Comparison of ENCODE assay signal across 8 mouse cellular contexts in genomic region chr6:88841781-88842689, GRCm38 (mm10). TPM values are rescaled to one million over a fixed set of nuclear protein-coding genes. Genes with fewer than 3 reads are reported as not detected.
A peak's percentile ranks its signal among the peaks of the same experiment; 100 is the strongest.
DNase-seq lines count a peak whose midpoint lies in the region; ATAC-seq and TF ChIP-seq lines count a peak whose summit lies in the region.

Gene Abtb1, minus strand, starts transcription at chr6:88841984.

- ATAC-seq in heart, embryonic 15.5 days (replicated peaks; ENCODE audit: insufficient number of reproducible peaks, insufficient read depth, low FRiP score, low read depth) = peak; percentile 97
- peak; percentile 90 for ATAC-seq in liver, embryonic 14.5 days (ENCODE audit: insufficient read depth)
- peak; percentile 95 for ATAC-seq in neural tube, embryonic 11.5 days (ENCODE audit: insufficient read depth, low FRiP score, low TSS enrichment)
- ATAC-seq in stomach, postnatal 0 days (ENCODE audit: low FRiP score, low TSS enrichment) = peak; percentile 97

- no peaks in the 10 kb centered on the region for H3K9me3 ChIP-seq in forebrain, embryonic 10.5 days
- H3K9me3 ChIP-seq in heart, embryonic 15.5 days (replicated peaks) = no peaks in the 10 kb centered on the region
- no peaks in the 10 kb centered on the region for H3K9me3 ChIP-seq in liver, embryonic 14.5 days (ENCODE audit: control insufficient read depth, low read length)
- no peaks in the 10 kb centered on the region for H3K9me3 ChIP-seq in neural tube, embryonic 11.5 days (ENCODE audit: control insufficient read depth, low read length)
- no peaks in the 10 kb centered on the region for H3K9me3 ChIP-seq in stomach, postnatal 0 days (ENCODE audit: control insufficient read depth, low read length)

- peak within 1 kb of the TSS; percentile 83 for H3K4me3 ChIP-seq in forebrain, embryonic 10.5 days
- H3K4me3 ChIP-seq in heart, embryonic 15.5 days = peak within 1 kb of the TSS; percentile 91
- H3K4me3 ChIP-seq in liver, embryonic 14.5 days (ENCODE audit: insufficient read depth in 1 of 2, low read depth in 2 of 2, low read length in 2 of 2) = peak within 1 kb of the TSS; percentile 83 to 93
- H3K4me3 ChIP-seq in neural tube, embryonic 11.5 days (ENCODE audit: low read depth, low read length) = peak within 1 kb of the TSS; percentile 72
- peak within 1 kb of the TSS; percentile 86 for H3K4me3 ChIP-seq in stomach, postnatal 0 days (ENCODE audit: low read depth, low read length)

- TF ChIP-seq CTCF in liver, embryonic 14.5 days (IDR thresholded peaks at IDR 0.05; ENCODE audit: low read depth) = peak; percentile 68
- peak; percentile 79 for TF ChIP-seq CTCF in stomach, postnatal 0 days (IDR thresholded peaks at IDR 0.05; ENCODE audit: low read depth)

- H3K9ac ChIP-seq in heart, embryonic 15.5 days = peak within 1 kb of the TSS; percentile 91
- H3K9ac ChIP-seq in liver, embryonic 14.5 days (replicated peaks) = peak within 1 kb of the TSS; percentile 94
- H3K9ac ChIP-seq in neural tube, embryonic 11.5 days (ENCODE audit: low read length) = peak within 1 kb of the TSS; percentile 74
- H3K9ac ChIP-seq in stomach, postnatal 0 days (ENCODE audit: low read length) = peak within 1 kb of the TSS; percentile 94

- peak within 1 kb of the TSS; percentile 92 for H3K4me2 ChIP-seq in heart, embryonic 15.5 days
- peak within 1 kb of the TSS; percentile 85 for H3K4me2 ChIP-seq in liver, embryonic 14.5 days (ENCODE audit: low read depth)
- H3K4me2 ChIP-seq in neural tube, embryonic 11.5 days (ENCODE audit: low read depth) = peak within 1 kb of the TSS; percentile 79
- H3K4me2 ChIP-seq in stomach, postnatal 0 days (replicated peaks; ENCODE audit: low read depth) = peak within 1 kb of the TSS; percentile 92

- H3K27ac ChIP-seq in forebrain, embryonic 10.5 days = peak within 1 kb of the TSS; percentile 88
- H3K27ac ChIP-seq in heart, embryonic 15.5 days = peak within 1 kb of the TSS; percentile 91
- H3K27ac ChIP-seq in liver, embryonic 14.5 days = peak within 1 kb of the TSS; percentile 87
- peak within 1 kb of the TSS; percentile 87 for H3K27ac ChIP-seq in neural tube, embryonic 11.5 days (ENCODE audit: low read depth, low read length)
- peak within 1 kb of the TSS; percentile 97 for H3K27ac ChIP-seq in stomach, postnatal 0 days (replicated peaks)

- DNase-seq in CD8-positive naive resting alpha-beta T cell, adult 2 months (ENCODE audit: low read depth in 2 of 2, low spot score in 2 of 2) = peak; percentile 95 to 97
- DNase-seq in c-Kit-positive CD71-negative TER-119-negative erythroid progenitor cells, embryonic 14.5 days (ENCODE audit: low read depth) = peak; percentile 100
- peak; percentile 98 for DNase-seq in forebrain, embryonic 10.5 days (ENCODE audit: extremely low spot score, low spot score)
- DNase-seq in kidney, postnatal 25 days = peak; percentile 100
- peak; percentile 99 to 100 (median 100) for DNase-seq in liver, embryonic 14.5 days (ENCODE audit: low read depth in 3 of 3, low spot score in 3 of 3)
- DNase-seq in neural tube, embryonic 11.5 days (ENCODE audit: low spot score) = peak; percentile 99
- peak; percentile 99 for DNase-seq in stomach, postnatal 0 days (ENCODE audit: low spot score)

- 0 out of 2 replicates have a peak, but pooled peaks have one; percentile 19 for TF ChIP-seq EP300 in liver, embryonic 14.5 days (IDR thresholded peaks at IDR 0.05; ENCODE audit: low read depth)
- TF ChIP-seq EP300 in stomach, postnatal 0 days (optimal IDR thresholded peaks at IDR 0.05) = no peak

- H3K27me3 ChIP-seq in forebrain, embryonic 10.5 days (ENCODE audit: poor library complexity, severe bottlenecking) = no peaks in the 10 kb centered on the region
- H3K27me3 ChIP-seq in heart, embryonic 15.5 days = no peaks in the 10 kb centered on the region
- no peaks in the 10 kb centered on the region for H3K27me3 ChIP-seq in liver, embryonic 14.5 days (ENCODE audit: control insufficient read depth, insufficient read depth, low read length)
- no peaks in the 10 kb centered on the region for H3K27me3 ChIP-seq in neural tube, embryonic 11.5 days (ENCODE audit: control insufficient read depth, insufficient read depth, low read length)
- no peaks in the 10 kb centered on the region for H3K27me3 ChIP-seq in stomach, postnatal 0 days (ENCODE audit: control insufficient read depth, insufficient read depth, low read length)

- H3K4me1 ChIP-seq in forebrain, embryonic 10.5 days = peaks cover 23% of the 10 kb centered on the region
- H3K4me1 ChIP-seq in heart, embryonic 15.5 days (replicated peaks) = peaks cover 21% of the 10 kb centered on the region
- H3K4me1 ChIP-seq in liver, embryonic 14.5 days (replicated peaks; ENCODE audit: control insufficient read depth in 2 of 2, insufficient read depth in 2 of 2, low read length in 1 of 2) = peaks cover 8 to 16% of the 10 kb centered on the region in 2 experiments
- peaks cover 19% of the 10 kb centered on the region for H3K4me1 ChIP-seq in neural tube, embryonic 11.5 days (ENCODE audit: control insufficient read depth, insufficient read depth, low read length)
- H3K4me1 ChIP-seq in stomach, postnatal 0 days (replicated peaks; ENCODE audit: control insufficient read depth, insufficient read depth) = peaks cover 4% of the 10 kb centered on the region; the same call in 1 of the 2 replicates

- WGBS in forebrain, embryonic 10.5 days = under 1% methylated on average over 72 of the region's 72 CpGs
- under 1% methylated on average over 72 of the region's 72 CpGs for WGBS in heart, embryonic 15.5 days
- under 1% methylated on average over 72 of the region's 72 CpGs for WGBS in liver, embryonic 14.5 days (ENCODE audit: insufficient replicate concordance)
- under 1% methylated on average over 71 of the region's 72 CpGs for WGBS in neural tube, embryonic 11.5 days
- under 1% methylated on average over 72 of the region's 72 CpGs for WGBS in stomach, postnatal 0 days

- H3K36me3 ChIP-seq in forebrain, embryonic 10.5 days (replicated peaks) = peaks cover 25% of the 10 kb centered on the region
- peaks cover 28% of the 10 kb centered on the region for H3K36me3 ChIP-seq in heart, embryonic 15.5 days
- peaks cover 23% of the 10 kb centered on the region for H3K36me3 ChIP-seq in liver, embryonic 14.5 days (replicated peaks; ENCODE audit: control insufficient read depth, insufficient read depth, low read depth)
- peaks cover 2% of the 10 kb centered on the region for H3K36me3 ChIP-seq in neural tube, embryonic 11.5 days (ENCODE audit: control insufficient read depth, insufficient read depth, low read length)
- H3K36me3 ChIP-seq in stomach, postnatal 0 days (ENCODE audit: control insufficient read depth, insufficient read depth, low read length) = peaks cover 5% of the 10 kb centered on the region; the same call in 1 of the 2 replicates

RNA-seq across cellular contexts. Expression of gene Abtb1, which starts in this region (rescaled TPM):
- polyA plus RNA-seq in forebrain, embryonic 10.5 days (2016; fragmentation: Nextera tagmentation; extraction: Ambion mirVana) = 20.8 and 21.5 TPM in 2 replicates
- 21.7 and 27.3 TPM in 2 replicates for polyA plus RNA-seq in heart, embryonic 15.5 days (2015; fragmentation: Nextera tagmentation; extraction: Ambion mirVana)
- polyA plus RNA-seq in liver, embryonic 14.5 days (2012; rRNA removed) = 43.1 and 47.5 TPM in 2 replicates
- polyA plus RNA-seq in liver, embryonic 14.5 days (2014; fragmentation: Nextera tagmentation; extraction: Ambion mirVana) = 39.0 and 44.9 TPM in 2 replicates
- polyA plus RNA-seq in neural tube, embryonic 11.5 days (2014; fragmentation: Nextera tagmentation; extraction: Ambion mirVana) = 22.9 and 28.4 TPM in 2 replicates
- polyA plus RNA-seq in stomach, postnatal 0 days (2015; fragmentation: Nextera tagmentation; extraction: Ambion mirVana) = 25.1 and 26.1 TPM in 2 replicates

Comparison
In these comparisons a context has a peak if more than half of its experiments do, and no peak if none do; other contexts are left out.
1. Peak in every context shown above with its lines: DNase-seq, ATAC-seq, H3K4me3 ChIP-seq and H3K27ac ChIP-seq.